In genomic region chr14:118338071-118338470, GRCm38 (mm10) we compare ENCODE assay signal across 25 mouse cellular contexts.
"Had no signal": no experiment of that assay in that cellular context is flagged by ENCODE, and none has a peak within 500 bp of the region (broad histone marks: within the 10 kb centered on the region; RNA-seq: fewer than 3 reads in every experiment).

No protein-coding gene starts in this region.

- H3K9me3 ChIP-seq: heart, embryonic 10.5 days; hindbrain, embryonic 10.5 days; kidney, embryonic 15.5 days; limb, embryonic 15.5 days; liver, embryonic 12.5 days had no signal

- DNase-seq: gastrocnemius, adult 2 months; gastrocnemius, postnatal 10 days; gastrocnemius, postnatal 25 days; heart, adult 18-20 months; heart, postnatal 10 days; heart, postnatal 4 days; kidney, adult 11 months; kidney, adult 2 months; kidney, adult 9 months; kidney, postnatal 14 days; kidney, postnatal 36 days; layer of hippocampus, adult 9-11 months had no signal

- H3K9ac ChIP-seq: heart, embryonic 12.5 days; hindbrain, embryonic 12.5 days; hindbrain, embryonic 14.5 days; kidney, embryonic 15.5 days; limb, embryonic 13.5 days; limb, embryonic 15.5 days; liver, embryonic 12.5 days had no signal

- H3K4me1 ChIP-seq: heart, embryonic 12.5 days; hindbrain, embryonic 10.5 days; hindbrain, embryonic 12.5 days; kidney, embryonic 15.5 days; limb, embryonic 13.5 days; limb, embryonic 15.5 days; liver, embryonic 12.5 days had no signal

- ATAC-seq: hindbrain, embryonic 16.5 days; inflammation-experienced regulatory T-cells, adult 6 months; liver, embryonic 12.5 days had no signal

- H3K4me2 ChIP-seq: heart, embryonic 12.5 days; hindbrain, embryonic 12.5 days; hindbrain, embryonic 14.5 days; kidney, embryonic 15.5 days; limb, embryonic 13.5 days; limb, embryonic 15.5 days; liver, embryonic 12.5 days had no signal

- H3K4me3 ChIP-seq: gastrocnemius, adult 2 months; heart, embryonic 10.5 days; heart, embryonic 12.5 days; hindbrain, embryonic 10.5 days; hindbrain, embryonic 12.5 days; kidney, embryonic 15.5 days; left cerebral cortex, adult 2 months; limb, embryonic 13.5 days; limb, embryonic 15.5 days; liver, embryonic 12.5 days had no signal

- H3K27ac ChIP-seq: gastrocnemius, adult 2 months; heart, embryonic 10.5 days; hindbrain, embryonic 10.5 days; hindbrain, embryonic 12.5 days; hindbrain, embryonic 14.5 days; kidney, embryonic 15.5 days; kidney, postnatal 0 days; left cerebral cortex, adult 2 months; limb, embryonic 13.5 days; limb, embryonic 15.5 days; liver, embryonic 12.5 days had no signal

- H3K36me3 ChIP-seq: heart, embryonic 10.5 days; heart, embryonic 12.5 days; hindbrain, embryonic 10.5 days; hindbrain, embryonic 12.5 days; kidney, embryonic 15.5 days; limb, embryonic 13.5 days; limb, embryonic 15.5 days; liver, embryonic 12.5 days had no signal

- H3K27me3 ChIP-seq: heart, embryonic 12.5 days; hindbrain, embryonic 12.5 days; kidney, embryonic 15.5 days; liver, embryonic 12.5 days had no signal
